Mouse (Mus musculus) lung, postnatal 0 days (tissue): ENCODE measurements around the gene Cap2. TPM values are rescaled to one million over a fixed set of nuclear protein-coding genes. Genes with fewer than 3 reads are reported as not detected.

ENCODE experiments used
- ATAC-seq: fragments of 200-750 bp; cut with Nextera tagmentation; 2 replicates; pipeline ENCODE4 v1.8.0; 2017; ENCODE audit warnings: moderate library complexity
- DNase-seq: peaks from one replicate; pipeline ENCODE4 v3.0.0-alpha.2; 2016; ENCODE audit warnings: low spot score
- H3K27ac ChIP-seq: fragments of 300-500 bp; sonication (generic); 2 replicates; pipeline ENCODE4 v1.5.1; 2014; ENCODE audit warnings: antibody characterized with exemption, mild to moderate bottlenecking, low read length, mixed read lengths
- H3K27me3 ChIP-seq: fragments of 300-500 bp; sonication (generic); replicated peaks from 2 replicates; pipeline ENCODE4 v1.6.1; 2014; ENCODE audit warnings: low read length, mixed read lengths; ENCODE audit not compliant: insufficient read depth
- H3K36me3 ChIP-seq: fragments of 300-500 bp; sonication (generic); 2 replicates; pipeline ENCODE4 v1.6.1; 2014; ENCODE audit warnings: low read length, mixed read lengths; ENCODE audit not compliant: insufficient read depth
- H3K4me1 ChIP-seq: fragments of 300-500 bp; sonication (generic); 2 replicates; pipeline ENCODE4 v1.6.1; 2014; ENCODE audit warnings: antibody characterized with exemption, low read depth, low read length, mixed read lengths; ENCODE audit not compliant: insufficient read depth
- H3K4me2 ChIP-seq: fragments of 300-500 bp; sonication (generic); replicated peaks from 2 replicates; pipeline ENCODE4 v1.6.1; 2014; ENCODE audit warnings: low read depth, mild to moderate bottlenecking, low read length, moderate library complexity, mixed read lengths
- H3K4me3 ChIP-seq: fragments of 300-500 bp; sonication (generic); 2 replicates; pipeline ENCODE4 v1.5.1; 2014; ENCODE audit warnings: low read depth, low read length
- H3K9ac ChIP-seq: fragments of 300-500 bp; sonication (generic); replicated peaks from 2 replicates; pipeline ENCODE4 v1.6.1; 2014; ENCODE audit warnings: low read depth, mild to moderate bottlenecking
- H3K9me3 ChIP-seq: fragments of 300-500 bp; sonication (generic); 2 replicates; pipeline ENCODE4 v1.6.1; 2016; ENCODE audit warnings: low read length, mixed read lengths
- CTCF ChIP-seq: IDR thresholded peaks from 2 replicates; pipeline ENCODE4 v1.5.1; 2016; ENCODE audit warnings: antibody characterized with exemption, mild to moderate bottlenecking
- EP300 ChIP-seq: IDR thresholded peaks from 2 replicates; pipeline ENCODE4 v1.6.1; 2016; ENCODE audit warnings: antibody characterized with exemption, mild to moderate bottlenecking, control low read depth
- WGBS: fragments of 180-500 bp; shearing (Covaris S2); extraction: QIAGEN DNeasy Blood & Tissue Kit; methylation state at CpG from one replicate; pipeline ENCODE4 v1.1.7; 2014; 5-methylcytosine and 5-hydroxymethylcytosine counted together
- polyA plus RNA-seq: library from polyadenylated mRNA; unstranded; fragments of >200 nt; fragmentation: Nextera tagmentation; extraction: Ambion mirVana; gene quantifications from 2 replicates; pipeline ENCODE4 v1.2.1, GENCODE M21; 2015

Cap2 gene
- polyA plus RNA-seq, 1 experiment from 2014 or later = 5.8 TPM

GRCm38 (mm10) chr13:46677721-46678120, 176.1 kb downstream of the Cap2 start:
- TF ChIP-seq CTCF = no peak
- TF ChIP-seq EP300 = no peak
- 84% methylated on average over 4 of the region's 4 CpGs for whole genome bisulfite sequencing
- ATAC-seq = no peak

GRCm38 (mm10) chr13:46682921-46683320, 181.3 kb downstream of the Cap2 start:
- Histone ChIP-seq H3K4me2 (no peak overlapping the region), H3K9ac (no peak overlapping the region)
- no peak for ATAC-seq

More at GRCm38 (mm10) chr13:46677721-46678120, 176.1 kb downstream of the Cap2 start:
- no peak overlapping the region for H3K4me3 ChIP-seq
- no peaks in the 10 kb centered on the region for H3K4me1 ChIP-seq
- no peak overlapping the region for H3K4me2 ChIP-seq
- no peak overlapping the region for H3K9ac ChIP-seq
- no peaks in the 10 kb centered on the region for H3K9me3 ChIP-seq
- peaks cover 30% of the 10 kb centered on the region; the same call in 1 of the 2 replicates for H3K36me3 ChIP-seq
- no peak overlapping the region for H3K27ac ChIP-seq
- no peaks in the 10 kb centered on the region for H3K27me3 ChIP-seq
- DNase-seq = no peak

GRCm38 (mm10) chr13:46683370-46683769, 181.7 kb downstream of the Cap2 start:
- no peaks in the 10 kb centered on the region for H3K27me3 ChIP-seq
- no peaks in the 10 kb centered on the region for H3K9me3 ChIP-seq
- 86% methylated on average over 1 of the region's 1 CpGs for WGBS
- ATAC-seq = no peak
- H3K4me1 ChIP-seq = no peaks in the 10 kb centered on the region
- H3K9ac ChIP-seq = no peak overlapping the region
- no peak for TF ChIP-seq CTCF
- no peak for TF ChIP-seq EP300
- no peak overlapping the region for H3K4me2 ChIP-seq
- no peak for DNase-seq
- no peak overlapping the region for H3K4me3 ChIP-seq
- no peak overlapping the region for H3K27ac ChIP-seq
- H3K36me3 ChIP-seq = peaks cover 18% of the 10 kb centered on the region; the same call in 1 of the 2 replicates

More at GRCm38 (mm10) chr13:46682921-46683320, 181.3 kb downstream of the Cap2 start:
- no peak overlapping the region for H3K27ac ChIP-seq
- TF ChIP-seq EP300 (no peak), CTCF (no peak)
- no peak overlapping the region for H3K4me3 ChIP-seq
- 75% methylated on average over 2 of the region's 2 CpGs for WGBS
- H3K27me3 ChIP-seq = no peaks in the 10 kb centered on the region
- DNase-seq = no peak
- no peaks in the 10 kb centered on the region for H3K4me1 ChIP-seq
- peaks cover 22% of the 10 kb centered on the region; the same call in 1 of the 2 replicates for H3K36me3 ChIP-seq
- H3K9me3 ChIP-seq = no peaks in the 10 kb centered on the region

GRCm38 (mm10) chr13:46690559-46691241, 189.1 kb downstream of the Cap2 start:
- Histone ChIP-seq H3K4me2 (no peak overlapping the region), H3K9ac (no peak overlapping the region), H3K27me3 (no peaks in the 10 kb centered on the region), H3K36me3 (peaks cover 10% of the 10 kb centered on the region; the same call in 1 of the 2 replicates), H3K9me3 (no peaks in the 10 kb centered on the region), H3K4me3 (no peak overlapping the region), H3K27ac (no peak overlapping the region), H3K4me1 (no peaks in the 10 kb centered on the region)
- ATAC-seq = no peak
- DNase-seq = no peak
- WGBS = 83% methylated on average over 4 of the region's 4 CpGs
- TF ChIP-seq EP300 (no peak), CTCF (no peak)

GRCm38 (mm10) chr13:46695296-46695908, 193.8 kb downstream of the Cap2 start:
- no peaks in the 10 kb centered on the region for H3K27me3 ChIP-seq
- H3K9ac ChIP-seq = no peak overlapping the region
- no peak overlapping the region for H3K27ac ChIP-seq
- TF ChIP-seq CTCF (no peak), EP300 (peak; percentile 82)
- H3K4me3 ChIP-seq = no peak overlapping the region
- no peaks in the 10 kb centered on the region for H3K9me3 ChIP-seq
- H3K4me2 ChIP-seq = peak overlapping the region; percentile 20; the same call in 1 of the 2 replicates
- ATAC-seq (no peak; the same call in 1 of the 2 replicates), DNase-seq (peak; percentile 60)
- H3K36me3 ChIP-seq = peaks cover 7% of the 10 kb centered on the region; the same call in 1 of the 2 replicates
- H3K4me1 ChIP-seq = no peaks in the 10 kb centered on the region
- WGBS = 57% methylated on average over 1 of the region's 1 CpGs

- WGBS = 65% methylated on average over 1 of the region's 1 CpGs
- no peaks in the 10 kb centered on the region for H3K9me3 ChIP-seq
- H3K4me1 ChIP-seq = no peaks in the 10 kb centered on the region
- no peak overlapping the region for H3K4me2 ChIP-seq
- TF ChIP-seq EP300 = no peak
- TF ChIP-seq CTCF = no peak
- no peak overlapping the region for H3K4me3 ChIP-seq
- no peaks in the 10 kb centered on the region for H3K27me3 ChIP-seq
- H3K27ac ChIP-seq = no peak overlapping the region
- no peak for DNase-seq
- no peak for ATAC-seq
- no peak overlapping the region for H3K9ac ChIP-seq
- peaks cover 7% of the 10 kb centered on the region; the same call in 1 of the 2 replicates for H3K36me3 ChIP-seq
Measured at GRCm38 (mm10) chr13:46695932-46696331, 194.3 kb downstream of the Cap2 start.
